Mouse (Mus musculus): ENCODE results near the gene Atg4d. TPM values are rescaled to one million over a fixed set of nuclear protein-coding genes. Genes with fewer than 3 reads are reported as not detected.

Atg4d gene
- total and polyA plus RNA-seq, 3 experiments, result 83.9 to 99.7 TPM; not detected in 1

GRCm38 (mm10) chr9:21318792-21319191 lies 53.7 kb downstream of the Atg4d start:
- peaks cover 22% of the 10 kb centered on the region for H3K79me2 ChIP-seq (ENCODE audit: control insufficient read depth, insufficient read depth, low read length, poor library complexity)
- H3K4me3 ChIP-seq (ENCODE audit: control insufficient read depth in 1 of 2, insufficient read depth in 1 of 2, low read depth in 2 of 2, low read length in 2 of 2), result no peak overlapping the region
- peaks cover 0 to 25% of the 10 kb centered on the region in 2 experiments; a peak in 2 of 4 replicates for H3K36me3 ChIP-seq (ENCODE audit: control insufficient read depth in 1 of 2, insufficient read depth in 2 of 2, low read length in 2 of 2)
- H3K9me3 ChIP-seq (replicated peaks; ENCODE audit: insufficient read depth, low read length), result no peaks in the 10 kb centered on the region
- DNase-seq (ENCODE audit: low read depth, low spot score), result peak; percentile 84
- H3K27ac ChIP-seq (ENCODE audit: control insufficient read depth, low read depth, low read length), result peak overlapping the region; percentile 37
- TF ChIP-seq HCFC1 (IDR thresholded peaks at IDR 0.05; ENCODE audit: low read depth, low read length), result 0 out of 2 replicates have a peak, but pooled peaks have one; percentile 43
- TF ChIP-seq MXI1 (IDR thresholded peaks at IDR 0.05; ENCODE audit: low read depth, low read length), result peak; percentile 76
- TF ChIP-seq ZNF384 (IDR thresholded peaks at IDR 0.05; ENCODE audit: low read depth, low read length), result no peak
- TF ChIP-seq BHLHE40 (IDR thresholded peaks at IDR 0.05; ENCODE audit: borderline replicate concordance, low read depth, low read length), result no peak
- peak; percentile 65; the same call in 1 of the 2 replicates for TF ChIP-seq MAZ (IDR thresholded peaks at IDR 0.05; ENCODE audit: low read depth, low read length)
- peak; percentile 40 to 58; a peak in 3 of 4 replicates for TF ChIP-seq EP300 (IDR thresholded peaks at IDR 0.05; ENCODE audit: low read depth in 1 of 2, low read length in 2 of 2)
- no peak for TF ChIP-seq USF1 (IDR thresholded peaks at IDR 0.05; ENCODE audit: low read depth, low read length)
- 0 out of 2 replicates have a peak, but pooled peaks have one; percentile 37 for TF ChIP-seq TCF12 (IDR thresholded peaks at IDR 0.05; ENCODE audit: low read depth, low read length)
- 0 out of 2 replicates have a peak, but pooled peaks have one; percentile 30 for TF ChIP-seq TBP (IDR thresholded peaks at IDR 0.05; ENCODE audit: low read depth, low read length)
- peak; percentile 63; the same call in 1 of the 2 replicates for TF ChIP-seq ETS1 (IDR thresholded peaks at IDR 0.05; ENCODE audit: low read depth, low read length)
- 0 out of 2 replicates have a peak, but pooled peaks have one; percentile 64 for TF ChIP-seq MEF2A (IDR thresholded peaks at IDR 0.05; ENCODE audit: extremely low read depth, insufficient replicate concordance, low read depth, low read length, poor library complexity, severe bottlenecking)
- 0 out of 2 replicates have a peak, but pooled peaks have one; percentile 1 for TF ChIP-seq GATA1 (IDR thresholded peaks at IDR 0.05; ENCODE audit: low read depth, low read length)
- H3K27me3 ChIP-seq (ENCODE audit: control insufficient read depth in 1 of 2, insufficient read depth in 2 of 2, low read length in 2 of 2), result no peaks in the 10 kb centered on the region
- peaks cover 20 to 32% of the 10 kb centered on the region in 2 experiments for H3K4me1 ChIP-seq (ENCODE audit: control insufficient read depth in 1 of 2, insufficient read depth in 2 of 2, low read length in 2 of 2)
- H3K9ac ChIP-seq (ENCODE audit: control insufficient read depth, low read depth, low read length, poor library complexity, severe bottlenecking), result peak overlapping the region; percentile 10

- H3K27ac ChIP-seq (ENCODE audit: control insufficient read depth, low read depth, low read length), result no peak overlapping the region
- H3K9ac ChIP-seq (ENCODE audit: control insufficient read depth, low read depth, low read length, poor library complexity, severe bottlenecking), result no peak overlapping the region
- DNase-seq (ENCODE audit: low read depth, low spot score), result peak; percentile 76
- H3K4me3 ChIP-seq (ENCODE audit: control insufficient read depth in 1 of 2, insufficient read depth in 1 of 2, low read depth in 2 of 2, low read length in 2 of 2), result no peak overlapping the region
- peaks cover 18 to 26% of the 10 kb centered on the region in 2 experiments for H3K4me1 ChIP-seq (ENCODE audit: control insufficient read depth in 1 of 2, insufficient read depth in 2 of 2, low read length in 2 of 2)
- H3K36me3 ChIP-seq (ENCODE audit: control insufficient read depth in 1 of 2, insufficient read depth in 2 of 2, low read length in 2 of 2), result peaks cover 0 to 22% of the 10 kb centered on the region in 2 experiments; a peak in 2 of 4 replicates
- no peak for TF ChIP-seq ZKSCAN1 (IDR thresholded peaks at IDR 0.05; ENCODE audit: low read depth, low read length)
- TF ChIP-seq GATA1 (IDR thresholded peaks at IDR 0.05; ENCODE audit: low read depth, low read length), result no peak
- TF ChIP-seq ZNF384 (IDR thresholded peaks at IDR 0.05; ENCODE audit: low read depth, low read length), result 0 out of 2 replicates have a peak, but pooled peaks have one; percentile 18
- TF ChIP-seq MAX (IDR thresholded peaks at IDR 0.05; ENCODE audit: low read length), result peak; percentile 54; the same call in 1 of the 2 replicates
- TF ChIP-seq MYC (IDR thresholded peaks at IDR 0.05; ENCODE audit: low read depth, low read length), result peak; percentile 71; the same call in 1 of the 2 replicates
- no peak for TF ChIP-seq POLR2AphosphoS2 (IDR thresholded peaks at IDR 0.05; ENCODE audit: low read length)
- no peak for TF ChIP-seq POLR2A (IDR thresholded peaks at IDR 0.05; ENCODE audit: control insufficient read depth in 1 of 2, insufficient read depth in 1 of 2, low read depth in 1 of 2, low read length in 2 of 2, poor library complexity in 1 of 2)
- peak; percentile 53; the same call in 1 of the 2 replicates for TF ChIP-seq RCOR1 (IDR thresholded peaks at IDR 0.05; ENCODE audit: low read depth, low read length)
- TF ChIP-seq HCFC1 (IDR thresholded peaks at IDR 0.05; ENCODE audit: low read depth, low read length), result 0 out of 2 replicates have a peak, but pooled peaks have one; percentile 32
- TF ChIP-seq MXI1 (IDR thresholded peaks at IDR 0.05; ENCODE audit: low read depth, low read length), result peak; percentile 58; the same call in 1 of the 2 replicates
- TF ChIP-seq RAD21 (IDR thresholded peaks at IDR 0.05; ENCODE audit: low read depth, low read length), result peak; percentile 59
- peak; percentile 69 for TF ChIP-seq SMC3 (IDR thresholded peaks at IDR 0.05; ENCODE audit: low read depth, low read length)
- TF ChIP-seq ZMIZ1 (IDR thresholded peaks at IDR 0.05; ENCODE audit: low read depth, low read length), result no peak
- 0 out of 2 replicates have a peak, but pooled peaks have one; percentile 13 for TF ChIP-seq E2F4 (IDR thresholded peaks at IDR 0.05; ENCODE audit: borderline replicate concordance, low read depth, low read length)
- no peak for TF ChIP-seq UBTF (IDR thresholded peaks at IDR 0.05; ENCODE audit: borderline replicate concordance, insufficient read depth, low read depth, low read length)
- peak; percentile 53; the same call in 1 of the 2 replicates for TF ChIP-seq SIN3A (IDR thresholded peaks at IDR 0.05; ENCODE audit: low read length)
- TF ChIP-seq ZC3H11A (IDR thresholded peaks at IDR 0.05; ENCODE audit: low read depth, low read length), result peak; percentile 52; the same call in 1 of the 2 replicates
- peak; percentile 51 to 70 (median 60) for TF ChIP-seq CTCF (IDR thresholded peaks at IDR 0.05 in 2 of 3, conservative IDR thresholded peaks at IDR 0.05 in 1 of 3; ENCODE audit: control insufficient read depth in 1 of 3, insufficient read depth in 1 of 3, low read depth in 2 of 3, low read length in 3 of 3, poor library complexity in 1 of 3, severe bottlenecking in 1 of 3)
- 0 out of 4 replicates have a peak, but pooled peaks of 1 of the 2 experiments have one; percentile 13 for TF ChIP-seq EP300 (IDR thresholded peaks at IDR 0.05; ENCODE audit: low read depth in 1 of 2, low read length in 2 of 2)
- peaks cover 22% of the 10 kb centered on the region for H3K79me2 ChIP-seq (ENCODE audit: control insufficient read depth, insufficient read depth, low read length, poor library complexity)
- no peaks in the 10 kb centered on the region for H3K9me3 ChIP-seq (replicated peaks; ENCODE audit: insufficient read depth, low read length)
- H3K27me3 ChIP-seq (ENCODE audit: control insufficient read depth in 1 of 2, insufficient read depth in 2 of 2, low read length in 2 of 2), result no peaks in the 10 kb centered on the region
These were observed 54.4 kb downstream of the Atg4d start for GRCm38 (mm10) chr9:21319503-21319902.
